Mouse (Mus musculus): ENCODE measurements around the gene Obscn.

DNA sequence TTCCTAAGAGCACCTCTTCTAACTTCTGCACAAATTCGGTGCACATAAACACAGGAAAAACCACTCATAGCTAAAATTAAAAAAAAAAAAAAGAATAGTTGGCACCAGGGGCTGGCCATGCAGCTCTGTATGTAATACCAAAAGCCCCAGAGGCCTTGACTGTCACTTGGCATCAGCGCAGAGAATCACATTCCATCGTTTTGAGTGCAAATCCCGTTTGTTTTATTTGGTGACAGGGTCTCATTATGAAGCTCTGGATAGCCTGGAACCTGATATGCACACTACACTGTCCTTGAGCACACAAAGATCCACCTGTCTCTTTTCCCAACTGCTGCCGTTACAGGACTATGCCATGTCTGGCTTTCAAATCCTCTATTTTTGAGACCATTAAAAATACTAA lies 185.0 kb downstream of the Obscn start:
- TF ChIP-seq EP300 (IDR thresholded peaks at IDR 0.05; ENCODE audit: low read depth) (no peak), CTCF (IDR thresholded peaks at IDR 0.05; ENCODE audit: low read depth) (no peak)

Measured in heart, postnatal 0 days (tissue).